Mouse (Mus musculus) kidney, embryonic 16.5 days (tissue): ENCODE results near the gene Dync1i2. TPM values are rescaled to one million over a fixed set of nuclear protein-coding genes. Genes with fewer than 3 reads are reported as not detected.

Source experiments
- ATAC-seq: fragments of 200-750 bp; cut with Nextera tagmentation; 2 replicates; pipeline ENCODE4 v1.8.0; 2017; ENCODE audit warnings: moderate TSS enrichment; ENCODE audit not compliant: low FRiP score, low TSS enrichment
- H3K27ac ChIP-seq: fragments of 300-500 bp; sonication (generic); 2 replicates; pipeline ENCODE4 v1.5.1; 2014; ENCODE audit warnings: low read length
- H3K27me3 ChIP-seq: fragments of 300-500 bp; sonication (generic); 2 replicates; pipeline ENCODE4 v1.6.1; 2014; ENCODE audit warnings: low read length, control low read depth, mixed read lengths; ENCODE audit not compliant: insufficient read depth
- H3K36me3 ChIP-seq: fragments of 300-500 bp; sonication (generic); 2 replicates; pipeline ENCODE4 v1.6.1; 2014; ENCODE audit warnings: low read length, control low read depth, mixed read lengths; ENCODE audit not compliant: insufficient read depth
- H3K4me1 ChIP-seq: fragments of 300-500 bp; sonication (generic); 2 replicates; pipeline ENCODE4 v1.6.1; 2014; ENCODE audit warnings: low read length, control low read depth, mixed read lengths; ENCODE audit not compliant: insufficient read depth
- H3K4me2 ChIP-seq: fragments of 300-500 bp; sonication (generic); replicated peaks from 2 replicates; pipeline ENCODE4 v1.6.1; 2014; ENCODE audit warnings: low read depth, low read length
- H3K4me3 ChIP-seq: fragments of 300-500 bp; sonication (generic); 2 replicates; pipeline ENCODE4 v1.5.1; 2014; ENCODE audit warnings: mild to moderate bottlenecking, low read length
- H3K9ac ChIP-seq: fragments of 300-500 bp; sonication (generic); replicated peaks from 2 replicates; pipeline ENCODE4 v1.6.1; 2014; ENCODE audit warnings: low read length
- H3K9me3 ChIP-seq: fragments of 300-500 bp; sonication (generic); 2 replicates; pipeline ENCODE4 v1.6.1; 2016; ENCODE audit warnings: low read length, control low read depth
- WGBS: fragments of 180-500 bp; shearing (Covaris S2); extraction: QIAGEN DNeasy Blood & Tissue Kit; methylation state at CpG from one replicate; pipeline ENCODE4 v1.1.7; 2014; 5-methylcytosine and 5-hydroxymethylcytosine counted together
- polyA plus RNA-seq: library from polyadenylated mRNA; unstranded; fragments of >200 nt; fragmentation: Nextera tagmentation; extraction: Ambion mirVana; gene quantifications from 2 replicates; pipeline ENCODE4 v1.2.1, GENCODE M21; 2015

Gene Dync1i2
- polyA plus RNA-seq, 1 experiment from 2014 or later: 76.1 TPM

DNA sequence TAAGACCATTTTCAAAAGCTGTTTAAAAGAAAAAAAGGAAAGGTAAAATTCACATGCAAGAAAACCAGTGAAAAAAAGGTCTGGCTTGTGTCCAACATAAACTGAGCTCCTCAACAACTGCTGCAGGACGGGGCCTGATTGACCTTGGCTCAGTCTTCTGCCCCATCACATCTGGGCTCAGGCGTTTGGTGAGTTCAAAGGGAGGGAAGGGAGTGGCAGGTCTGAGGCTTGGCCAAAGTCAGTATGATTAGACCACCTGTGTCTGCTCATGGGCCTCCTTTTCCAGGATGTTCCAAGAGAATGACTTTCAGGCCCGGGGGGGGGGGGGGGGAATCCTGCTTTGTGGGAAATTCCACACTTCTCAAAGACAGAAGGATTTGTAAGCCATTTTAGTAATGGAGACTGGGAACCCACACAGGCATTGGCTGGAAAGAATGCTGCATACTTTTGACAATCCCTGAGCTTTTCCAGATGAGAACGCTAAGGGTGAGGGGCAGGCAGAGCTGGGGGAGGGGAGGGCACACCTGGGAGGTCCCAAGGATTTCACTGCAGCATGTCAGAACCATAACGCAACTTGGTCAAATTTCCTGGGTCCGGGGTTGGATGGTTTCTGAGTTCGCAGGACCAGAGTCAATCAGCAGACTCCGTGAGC, 30.8 kb upstream of the Dync1i2 start:
- Histone ChIP-seq H3K4me3 (no peak overlapping the region), H3K4me1 (peaks cover 6% of the 10 kb centered on the region; the same call in 1 of the 2 replicates), H3K36me3 (no peaks in the 10 kb centered on the region), H3K9ac (no peak overlapping the region), H3K27me3 (peaks cover 7% of the 10 kb centered on the region; the same call in 1 of the 2 replicates), H3K9me3 (peaks cover 5% of the 10 kb centered on the region; the same call in 1 of the 2 replicates), H3K27ac (no peak overlapping the region), H3K4me2 (no peak overlapping the region)
- ATAC-seq: no peak
- WGBS: 39% methylated on average over 8 of the region's 8 CpGs

DNA sequence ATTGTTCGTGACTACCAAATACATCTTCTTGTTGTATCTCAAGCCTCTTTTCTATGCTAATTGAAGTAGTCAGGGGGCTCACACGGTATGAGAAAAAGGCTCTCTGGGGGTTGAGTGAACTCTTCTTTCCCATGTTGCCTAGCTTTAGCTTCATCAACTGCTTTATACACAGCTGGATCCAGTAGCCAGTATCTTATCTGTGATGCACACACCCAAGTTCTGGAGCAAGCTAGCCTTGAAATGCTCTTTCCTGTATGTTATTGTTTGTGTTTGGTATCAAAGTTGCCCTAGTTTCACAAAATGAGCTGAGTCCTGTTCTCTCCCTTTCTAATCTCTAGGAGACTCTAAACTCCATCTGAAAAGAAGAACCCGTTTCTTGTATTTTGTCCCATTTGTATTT, 23.6 kb upstream of the Dync1i2 start:
- no peaks in the 10 kb centered on the region for H3K36me3 ChIP-seq
- peaks cover 12% of the 10 kb centered on the region for H3K4me1 ChIP-seq
- no peak overlapping the region for H3K9ac ChIP-seq
- no peak for ATAC-seq
- no peak overlapping the region for H3K27ac ChIP-seq
- WGBS: 68% methylated on average over 3 of the region's 3 CpGs
- no peaks in the 10 kb centered on the region for H3K9me3 ChIP-seq
- H3K4me2 ChIP-seq: no peak overlapping the region
- H3K27me3 ChIP-seq: peaks cover 16% of the 10 kb centered on the region
- no peak overlapping the region for H3K4me3 ChIP-seq

DNA sequence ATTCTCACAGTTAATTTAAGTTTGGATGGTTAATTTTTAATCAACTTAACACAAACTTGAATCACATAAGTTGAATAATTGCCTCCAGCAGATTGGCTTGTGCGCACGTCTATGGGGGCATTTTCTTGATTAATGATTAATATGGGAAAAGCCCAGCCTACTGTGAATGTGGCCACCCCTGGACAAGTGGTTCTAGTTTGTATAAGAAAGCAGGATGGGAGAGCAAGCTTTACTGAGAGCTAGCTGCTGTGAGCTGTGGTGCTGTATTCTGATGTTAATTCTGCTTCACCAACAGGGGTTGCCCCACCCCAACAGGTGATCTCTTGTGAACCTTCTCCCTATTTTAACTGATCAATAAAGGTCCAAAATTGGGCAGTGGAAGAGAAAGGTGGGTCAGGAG, 22.6 kb upstream of the Dync1i2 start:
- Histone ChIP-seq H3K27ac (peak overlapping the region; percentile 4; the same call in 1 of the 2 replicates), H3K9ac (no peak overlapping the region), H3K36me3 (no peaks in the 10 kb centered on the region), H3K4me2 (no peak overlapping the region), H3K4me1 (peaks cover 12% of the 10 kb centered on the region), H3K4me3 (no peak overlapping the region), H3K27me3 (peaks cover 14% of the 10 kb centered on the region), H3K9me3 (no peaks in the 10 kb centered on the region)
- peak; percentile 69; the same call in 1 of the 2 replicates for ATAC-seq
- WGBS: 37% methylated on average over 2 of the region's 2 CpGs

DNA sequence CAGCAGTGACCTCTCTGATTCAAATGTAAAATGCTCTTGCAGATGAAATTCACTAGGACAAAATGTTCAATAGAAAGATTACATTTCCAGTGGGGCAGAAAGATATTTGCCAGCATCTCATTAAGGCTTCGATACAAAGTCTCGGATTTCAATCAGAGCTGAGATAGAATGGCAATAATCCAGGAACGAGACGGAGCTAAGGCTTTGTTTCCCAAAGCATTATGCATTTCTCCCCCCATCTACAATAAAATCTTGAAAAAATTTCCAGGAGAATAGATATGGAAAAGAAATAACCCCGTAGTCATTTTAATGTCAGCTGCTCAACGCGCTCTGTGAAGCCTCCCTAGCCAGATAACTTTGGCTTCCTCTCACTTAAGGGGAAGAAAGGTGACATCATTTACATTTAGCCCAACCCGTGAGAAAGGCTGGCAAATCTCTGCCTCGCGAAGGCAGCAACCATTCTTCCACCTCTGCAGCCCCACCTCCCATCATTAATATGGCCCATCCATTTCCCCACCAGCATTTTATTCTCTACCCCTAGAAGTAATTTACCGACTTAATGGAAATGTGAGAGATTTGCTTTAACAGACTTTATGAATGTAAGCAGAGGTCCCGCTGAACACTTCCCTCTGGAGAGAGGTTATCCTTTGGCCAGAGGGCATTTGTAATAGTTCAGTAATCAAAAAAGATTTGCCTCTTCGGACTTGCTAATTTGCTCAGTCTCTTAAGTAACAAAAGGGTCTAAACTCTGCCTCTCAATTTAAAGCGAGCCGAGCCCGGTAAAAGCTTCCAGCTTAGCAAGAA, 19.9 kb upstream of the Dync1i2 start:
- Histone ChIP-seq H3K9me3 (no peaks in the 10 kb centered on the region), H3K4me1 (peaks cover 19% of the 10 kb centered on the region), H3K27me3 (peaks cover 14% of the 10 kb centered on the region), H3K9ac (no peak overlapping the region), H3K36me3 (no peaks in the 10 kb centered on the region), H3K27ac (no peak overlapping the region), H3K4me2 (peak overlapping the region; percentile 40), H3K4me3 (0 out of 2 replicates have a peak overlapping the region, but pooled peaks have one; percentile 9)
- no peak for ATAC-seq
- WGBS: 17% methylated on average over 16 of the region's 16 CpGs

DNA sequence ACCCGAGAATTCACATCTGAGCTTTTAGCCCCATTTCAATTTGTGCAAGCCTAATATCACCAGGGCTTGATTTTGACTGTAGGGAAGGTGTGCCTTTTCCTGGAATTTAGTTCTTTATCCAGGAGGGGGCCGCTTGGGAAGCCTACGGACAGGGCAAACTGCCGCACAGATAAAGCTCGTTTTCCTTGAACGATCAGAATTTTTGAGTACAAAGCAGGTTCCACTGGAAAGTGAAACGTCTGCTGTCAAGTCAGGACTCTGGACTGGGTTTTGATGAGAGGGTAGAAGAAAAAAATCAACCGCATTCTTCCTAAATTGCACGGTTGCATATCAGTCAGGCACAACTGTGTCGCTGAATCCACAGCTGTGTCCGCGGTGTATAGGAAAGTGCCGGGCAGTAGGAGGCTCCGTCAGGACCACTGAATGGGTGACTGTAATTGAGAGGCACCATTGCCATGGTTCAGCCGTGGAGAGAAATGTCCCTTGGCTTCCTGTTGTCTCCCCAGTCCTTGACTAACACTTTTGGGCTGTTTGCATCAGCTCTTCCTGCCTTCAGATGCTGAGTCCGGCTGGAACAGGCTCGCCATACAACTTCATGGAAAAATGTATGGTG, 19.2 kb upstream of the Dync1i2 start:
- H3K36me3 ChIP-seq: no peaks in the 10 kb centered on the region
- no peak for ATAC-seq
- no peak overlapping the region for H3K27ac ChIP-seq
- WGBS: 48% methylated on average over 17 of the region's 17 CpGs
- H3K27me3 ChIP-seq: peaks cover 14% of the 10 kb centered on the region
- peak overlapping the region; percentile 40 for H3K4me2 ChIP-seq
- 0 out of 2 replicates have a peak overlapping the region, but pooled peaks have one; percentile 9 for H3K4me3 ChIP-seq
- H3K9me3 ChIP-seq: no peaks in the 10 kb centered on the region
- H3K9ac ChIP-seq: no peak overlapping the region
- peaks cover 19% of the 10 kb centered on the region for H3K4me1 ChIP-seq

DNA sequence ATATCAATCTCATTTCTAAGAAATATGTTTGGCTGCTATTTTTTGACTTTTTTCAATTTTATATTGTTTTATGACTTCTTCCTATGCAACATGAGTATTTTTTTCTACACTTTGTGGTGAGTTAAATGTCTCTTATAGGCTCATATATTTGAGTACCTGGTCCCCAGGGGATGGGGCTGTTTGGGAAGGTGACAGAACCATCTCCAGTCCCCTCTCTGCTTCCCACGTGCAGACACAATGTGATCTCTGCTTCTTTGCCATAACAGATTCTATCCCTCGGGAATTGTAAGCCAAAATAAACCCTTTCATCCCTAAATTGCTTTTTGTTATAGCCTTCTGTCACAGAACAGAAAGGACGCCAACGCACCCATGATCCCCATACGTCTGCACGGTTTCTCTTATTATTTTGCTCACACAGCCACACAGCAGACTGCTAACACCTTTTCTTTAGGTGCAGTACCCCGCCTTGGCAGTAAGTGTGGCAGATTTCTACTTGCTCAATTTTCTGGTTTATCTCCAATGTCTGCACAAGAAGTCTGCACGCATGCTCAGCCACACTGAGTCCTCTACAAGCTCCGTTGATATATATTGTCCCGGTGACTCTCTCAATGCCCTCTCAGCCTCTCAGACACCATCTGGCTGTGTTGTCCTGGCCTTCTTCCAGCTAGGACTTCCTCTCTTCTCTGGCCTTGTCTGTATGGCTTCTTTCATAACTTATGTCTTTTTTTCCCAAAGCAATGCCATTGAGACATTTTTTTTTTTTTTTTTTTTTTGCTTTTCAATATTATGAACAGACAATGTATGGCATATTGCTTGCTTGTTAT, 17.2 kb upstream of the Dync1i2 start:
- H3K9ac ChIP-seq: no peak overlapping the region
- H3K27me3 ChIP-seq: peaks cover 14% of the 10 kb centered on the region
- no peak for ATAC-seq
- H3K4me1 ChIP-seq: peaks cover 23% of the 10 kb centered on the region
- H3K9me3 ChIP-seq: no peaks in the 10 kb centered on the region
- H3K4me2 ChIP-seq: no peak overlapping the region
- 52% methylated on average over 10 of the region's 10 CpGs for whole genome bisulfite sequencing
- H3K36me3 ChIP-seq: no peaks in the 10 kb centered on the region
- H3K4me3 ChIP-seq: no peak overlapping the region
- H3K27ac ChIP-seq: no peak overlapping the region

DNA sequence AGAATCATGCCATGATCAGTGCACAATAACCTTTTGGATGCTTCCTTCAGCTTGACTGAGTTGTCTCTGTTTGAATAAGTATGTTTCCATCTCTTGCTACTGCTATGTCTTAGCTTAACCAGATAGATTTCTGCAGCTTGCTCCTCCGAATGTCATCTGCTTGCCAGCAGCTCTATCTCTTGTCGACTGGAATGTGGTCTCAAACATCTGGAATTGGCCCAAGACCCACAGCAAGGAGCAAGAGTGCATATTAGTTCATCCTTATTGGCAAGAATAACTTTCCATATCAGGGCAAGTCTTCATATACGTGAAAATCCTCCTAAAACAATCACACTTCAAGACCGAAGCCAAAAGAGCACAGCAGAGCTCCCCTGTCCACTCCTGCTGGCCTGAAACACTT, 14.6 kb upstream of the Dync1i2 start:
- H3K4me1 ChIP-seq: peaks cover 23% of the 10 kb centered on the region
- H3K27ac ChIP-seq: no peak overlapping the region
- ATAC-seq: no peak
- no peak overlapping the region for H3K4me2 ChIP-seq
- no peaks in the 10 kb centered on the region for H3K9me3 ChIP-seq
- no peak overlapping the region for H3K4me3 ChIP-seq
- H3K36me3 ChIP-seq: no peaks in the 10 kb centered on the region
- 76% methylated on average over 4 of the region's 4 CpGs for WGBS
- H3K27me3 ChIP-seq: peaks cover 4% of the 10 kb centered on the region; the same call in 1 of the 2 replicates
- H3K9ac ChIP-seq: no peak overlapping the region

DNA sequence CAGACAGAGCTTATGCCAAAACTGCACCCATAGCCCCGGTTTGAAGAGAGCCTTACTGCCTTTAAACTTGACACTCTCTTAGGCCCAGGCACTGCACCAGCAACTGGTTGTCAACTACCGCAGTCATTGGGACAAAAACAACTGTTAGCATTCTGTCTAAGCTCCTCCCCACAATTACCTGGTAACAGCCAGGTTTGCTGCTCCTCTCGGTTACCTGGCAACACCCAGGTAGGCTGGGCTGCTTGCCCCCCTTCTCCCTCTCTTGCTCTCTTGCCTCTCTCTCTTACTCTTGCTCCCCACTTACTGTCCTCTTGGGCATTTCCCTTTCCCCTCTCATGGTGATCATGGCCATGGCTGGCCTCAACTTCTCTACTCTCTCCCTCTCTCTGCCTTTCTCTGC, 12.6 kb upstream of the Dync1i2 start:
- ATAC-seq: peak; percentile 62; the same call in 1 of the 2 replicates
- H3K27me3 ChIP-seq: no peaks in the 10 kb centered on the region
- 58% methylated on average over 3 of the region's 3 CpGs for WGBS
- 0 out of 2 replicates have a peak overlapping the region, but pooled peaks have one; percentile 5 for H3K27ac ChIP-seq
- H3K9me3 ChIP-seq: no peaks in the 10 kb centered on the region
- no peaks in the 10 kb centered on the region for H3K36me3 ChIP-seq
- H3K4me2 ChIP-seq: no peak overlapping the region
- no peak overlapping the region for H3K4me3 ChIP-seq
- no peak overlapping the region for H3K9ac ChIP-seq
- peaks cover 21% of the 10 kb centered on the region; the same call in 1 of the 2 replicates for H3K4me1 ChIP-seq

DNA sequence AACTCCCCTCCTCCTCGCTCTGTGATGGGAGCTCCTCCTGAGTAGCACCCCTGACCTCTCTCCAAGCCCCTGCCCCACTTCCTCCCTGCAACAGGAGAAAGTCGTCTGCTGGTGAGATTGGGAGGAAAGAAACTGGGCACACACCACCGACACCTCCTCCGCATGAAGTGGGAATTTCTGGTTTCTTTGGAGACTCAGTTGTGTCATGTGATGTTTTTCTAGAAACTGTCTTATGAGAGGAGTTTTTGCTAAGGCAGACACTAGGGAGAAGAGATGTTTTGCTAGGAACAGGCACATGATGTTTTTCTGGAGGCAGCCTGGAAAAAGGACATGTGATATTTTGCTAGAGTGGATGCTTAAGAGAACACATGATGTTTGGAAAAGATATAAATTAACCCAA, 11.0 kb upstream of the Dync1i2 start:
- Histone ChIP-seq H3K4me1 (peaks cover 14% of the 10 kb centered on the region; the same call in 1 of the 2 replicates), H3K9ac (no peak overlapping the region), H3K27ac (no peak overlapping the region), H3K9me3 (no peaks in the 10 kb centered on the region), H3K4me2 (no peak overlapping the region), H3K27me3 (no peaks in the 10 kb centered on the region), H3K36me3 (no peaks in the 10 kb centered on the region), H3K4me3 (no peak overlapping the region)
- ATAC-seq: no peak
- WGBS: 28% methylated on average over 4 of the region's 4 CpGs
